Mouse (Mus musculus) lung, postnatal 0 days (tissue): ENCODE data around the gene Ccdc125. TPM values are rescaled to one million over a fixed set of nuclear protein-coding genes. Genes with fewer than 3 reads are reported as not detected.
A peak's percentile ranks its signal among the peaks of the same experiment; 100 is the strongest.

ENCODE experiments used
- ATAC-seq: fragments of 200-750 bp; cut with Nextera tagmentation; 2 replicates; pipeline ENCODE4 v1.8.0; 2017; ENCODE audit warnings: moderate library complexity
- DNase-seq: peaks from one replicate; pipeline ENCODE4 v3.0.0-alpha.2; 2016; ENCODE audit warnings: low spot score
- H3K27ac ChIP-seq: fragments of 300-500 bp; sonication (generic); 2 replicates; pipeline ENCODE4 v1.5.1; 2014; ENCODE audit warnings: antibody characterized with exemption, mild to moderate bottlenecking, low read length, mixed read lengths
- H3K27me3 ChIP-seq: fragments of 300-500 bp; sonication (generic); replicated peaks from 2 replicates; pipeline ENCODE4 v1.6.1; 2014; ENCODE audit warnings: low read length, mixed read lengths; ENCODE audit not compliant: insufficient read depth
- H3K36me3 ChIP-seq: fragments of 300-500 bp; sonication (generic); 2 replicates; pipeline ENCODE4 v1.6.1; 2014; ENCODE audit warnings: low read length, mixed read lengths; ENCODE audit not compliant: insufficient read depth
- H3K4me1 ChIP-seq: fragments of 300-500 bp; sonication (generic); 2 replicates; pipeline ENCODE4 v1.6.1; 2014; ENCODE audit warnings: antibody characterized with exemption, low read depth, low read length, mixed read lengths; ENCODE audit not compliant: insufficient read depth
- H3K4me2 ChIP-seq: fragments of 300-500 bp; sonication (generic); replicated peaks from 2 replicates; pipeline ENCODE4 v1.6.1; 2014; ENCODE audit warnings: low read depth, mild to moderate bottlenecking, low read length, moderate library complexity, mixed read lengths
- H3K4me3 ChIP-seq: fragments of 300-500 bp; sonication (generic); 2 replicates; pipeline ENCODE4 v1.5.1; 2014; ENCODE audit warnings: low read depth, low read length
- H3K9ac ChIP-seq: fragments of 300-500 bp; sonication (generic); replicated peaks from 2 replicates; pipeline ENCODE4 v1.6.1; 2014; ENCODE audit warnings: low read depth, mild to moderate bottlenecking
- H3K9me3 ChIP-seq: fragments of 300-500 bp; sonication (generic); 2 replicates; pipeline ENCODE4 v1.6.1; 2016; ENCODE audit warnings: low read length, mixed read lengths
- CTCF ChIP-seq: IDR thresholded peaks from 2 replicates; pipeline ENCODE4 v1.5.1; 2016; ENCODE audit warnings: antibody characterized with exemption, mild to moderate bottlenecking
- EP300 ChIP-seq: IDR thresholded peaks from 2 replicates; pipeline ENCODE4 v1.6.1; 2016; ENCODE audit warnings: antibody characterized with exemption, mild to moderate bottlenecking, control low read depth
- WGBS: fragments of 180-500 bp; shearing (Covaris S2); extraction: QIAGEN DNeasy Blood & Tissue Kit; methylation state at CpG from one replicate; pipeline ENCODE4 v1.1.7; 2014; 5-methylcytosine and 5-hydroxymethylcytosine counted together
- polyA plus RNA-seq: library from polyadenylated mRNA; unstranded; fragments of >200 nt; fragmentation: Nextera tagmentation; extraction: Ambion mirVana; gene quantifications from 2 replicates; pipeline ENCODE4 v1.2.1, GENCODE M21; 2015

Ccdc125 gene
- polyA plus RNA-seq, 1 experiment from 2014 or later = 7.1 TPM

DNA sequence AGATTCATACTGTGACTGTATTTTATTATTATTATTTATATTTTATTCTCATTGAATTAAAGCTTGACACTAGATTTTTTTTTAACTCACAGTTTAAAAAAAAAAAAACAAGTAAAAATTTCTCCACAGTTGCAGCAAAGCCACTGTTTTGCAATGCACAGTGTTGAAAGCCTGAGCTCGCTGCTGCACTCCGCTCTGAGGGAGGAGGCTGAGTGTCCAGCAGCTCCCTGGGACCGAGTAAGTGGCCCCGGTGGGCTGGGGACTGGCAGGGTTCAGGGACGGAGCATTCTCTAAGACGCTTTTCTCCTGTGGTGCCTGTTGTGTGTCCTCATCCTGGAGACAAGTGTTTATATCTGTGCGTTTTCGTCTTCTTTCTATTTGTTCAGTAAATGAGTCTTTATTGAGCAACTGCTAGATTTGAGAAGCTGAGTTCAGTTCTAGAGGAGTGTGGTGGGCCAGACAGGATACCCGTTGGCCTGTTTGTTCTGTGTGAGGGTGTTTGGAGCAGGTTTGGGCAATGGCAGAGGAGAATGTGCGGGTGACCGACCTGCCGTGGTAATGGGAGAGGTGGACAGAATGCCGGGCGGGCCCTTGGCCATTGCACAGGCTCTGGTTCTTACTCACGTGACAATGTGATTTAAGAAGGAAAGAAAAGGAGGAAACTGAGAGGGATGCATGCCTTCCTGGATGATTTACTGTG is 6.6 kb downstream of the Ccdc125 start:
- no peaks in the 10 kb centered on the region for H3K36me3 ChIP-seq
- no peak overlapping the region for H3K4me3 ChIP-seq
- H3K4me1 ChIP-seq = 0 out of 2 replicates have a peak, but pooled peaks cover under 1% of the 10 kb centered on the region
- DNase-seq (peak; percentile 36), ATAC-seq (peak; percentile 59; the same call in 1 of the 2 replicates)
- TF ChIP-seq CTCF = no peak
- 0 out of 2 replicates have a peak overlapping the region, but pooled peaks have one; percentile 14 for H3K27ac ChIP-seq
- no peaks in the 10 kb centered on the region for H3K27me3 ChIP-seq
- H3K9me3 ChIP-seq = no peaks in the 10 kb centered on the region
- no peak overlapping the region for H3K9ac ChIP-seq
- H3K4me2 ChIP-seq = no peak overlapping the region
- 62% methylated on average over 15 of the region's 15 CpGs for WGBS

DNA sequence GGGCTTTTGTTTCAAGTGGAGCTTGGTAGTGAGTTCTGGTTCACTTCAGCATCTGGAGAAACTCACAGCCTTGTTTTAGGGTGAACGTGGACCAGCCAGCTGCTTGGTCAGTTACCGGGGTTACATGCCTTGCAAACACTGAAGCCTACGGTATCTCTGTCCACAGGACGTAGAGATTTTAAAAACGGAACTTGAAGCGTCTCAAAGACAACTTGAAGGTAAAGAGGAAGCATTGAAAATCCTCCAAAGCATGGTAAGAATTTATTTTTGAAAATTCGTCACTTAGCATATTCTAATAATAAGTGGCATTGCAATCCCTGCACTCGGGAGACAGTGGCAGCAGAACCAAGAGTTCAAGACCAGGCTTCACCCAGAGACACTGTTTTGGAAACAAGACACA is 12.1 kb downstream of the Ccdc125 start:
- no peak for ATAC-seq
- Histone ChIP-seq H3K9ac (no peak overlapping the region), H3K4me3 (no peak overlapping the region), H3K27me3 (no peaks in the 10 kb centered on the region), H3K4me2 (no peak overlapping the region), H3K4me1 (no peaks in the 10 kb centered on the region), H3K27ac (no peak overlapping the region), H3K36me3 (no peaks in the 10 kb centered on the region), H3K9me3 (no peaks in the 10 kb centered on the region)
- 84% methylated on average over 8 of the region's 8 CpGs for WGBS
- DNase-seq = no peak
- TF ChIP-seq CTCF = no peak
- no peak for TF ChIP-seq EP300

DNA sequence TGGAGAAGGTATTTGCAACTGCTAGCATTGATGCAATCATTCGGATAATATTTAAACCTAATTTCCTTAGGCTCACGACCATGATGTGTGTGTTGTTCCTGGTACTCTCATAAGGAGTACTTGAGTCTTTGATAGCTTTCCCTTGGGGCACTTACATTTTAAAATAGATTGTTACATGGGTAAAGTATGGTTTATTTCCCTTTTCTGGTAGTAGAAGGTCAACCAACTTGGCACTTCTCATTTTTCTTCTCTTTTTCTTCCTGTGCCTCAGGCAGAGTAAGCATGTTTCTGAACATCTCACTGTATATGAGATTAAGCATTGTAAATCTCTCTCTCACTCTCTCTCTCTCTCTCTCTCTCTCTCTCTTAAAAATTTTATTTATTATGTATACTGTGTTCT is 13.3 kb downstream of the Ccdc125 start:
- 55% methylated on average over 2 of the region's 2 CpGs for WGBS
- no peaks in the 10 kb centered on the region for H3K27me3 ChIP-seq
- TF ChIP-seq EP300 (no peak), CTCF (no peak)

DNA sequence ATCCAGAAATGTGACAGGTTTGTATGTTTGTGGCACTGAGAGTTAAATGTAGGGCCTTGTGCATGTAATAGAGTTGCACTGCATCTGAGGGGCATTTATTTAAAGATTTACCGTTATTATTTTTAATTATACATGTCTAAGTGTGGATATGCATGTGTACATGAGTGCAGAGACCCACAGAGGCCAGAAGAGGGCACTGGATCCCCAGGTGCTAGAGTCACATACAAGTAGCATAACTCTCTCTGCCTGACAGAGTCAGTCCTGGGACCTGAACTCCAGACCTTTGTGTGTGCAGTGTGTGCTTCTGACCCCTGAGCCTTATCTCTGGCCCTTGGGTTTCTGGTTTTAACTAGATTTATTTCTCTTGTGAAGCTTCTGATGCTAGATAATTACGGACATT is 14.8 kb downstream of the Ccdc125 start:
- Histone ChIP-seq H3K4me3 (no peak overlapping the region), H3K9me3 (no peaks in the 10 kb centered on the region), H3K9ac (no peak overlapping the region), H3K36me3 (no peaks in the 10 kb centered on the region), H3K27ac (no peak overlapping the region), H3K4me1 (no peaks in the 10 kb centered on the region), H3K27me3 (no peaks in the 10 kb centered on the region), H3K4me2 (no peak overlapping the region)
- DNase-seq = no peak
- no peak for TF ChIP-seq EP300
- TF ChIP-seq CTCF = peak; percentile 51
- 78% methylated on average over 2 of the region's 2 CpGs for WGBS
- no peak; the same call in 1 of the 2 replicates for ATAC-seq

More for the DNA sequence above, 13.3 kb downstream of the Ccdc125 start:
- Histone ChIP-seq H3K9me3 (no peaks in the 10 kb centered on the region), H3K36me3 (no peaks in the 10 kb centered on the region), H3K27ac (no peak overlapping the region), H3K4me3 (no peak overlapping the region), H3K9ac (no peak overlapping the region), H3K4me1 (no peaks in the 10 kb centered on the region), H3K4me2 (no peak overlapping the region)
- peak; percentile 35 for ATAC-seq
- peak; percentile 23 for DNase-seq

DNA sequence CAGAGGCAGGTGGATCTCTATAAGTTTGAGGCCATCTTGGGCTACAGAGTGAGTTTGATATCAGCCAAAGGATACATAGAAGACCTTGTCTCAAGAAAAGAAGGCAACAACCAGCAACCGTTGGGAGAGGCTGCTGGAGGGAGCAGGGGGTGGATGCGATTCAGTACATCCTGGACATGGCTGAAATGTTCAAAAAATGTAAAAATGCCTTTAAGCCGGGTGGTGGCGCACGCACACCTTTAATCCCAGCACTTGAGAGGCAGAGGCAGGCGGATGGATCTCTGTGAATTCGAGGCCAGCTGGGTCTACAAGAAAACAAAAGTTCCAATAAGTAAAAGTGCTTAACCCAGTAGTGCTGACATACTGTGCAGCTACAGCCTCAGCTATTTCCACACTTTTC is 18.0 kb downstream of the Ccdc125 start:
- Histone ChIP-seq H3K27me3 (no peaks in the 10 kb centered on the region), H3K9me3 (no peaks in the 10 kb centered on the region), H3K9ac (no peak overlapping the region), H3K36me3 (no peaks in the 10 kb centered on the region), H3K4me3 (no peak overlapping the region), H3K4me2 (no peak overlapping the region), H3K27ac (no peak overlapping the region), H3K4me1 (no peaks in the 10 kb centered on the region)
- TF ChIP-seq EP300 = no peak
- no peak for TF ChIP-seq CTCF
- 69% methylated on average over 7 of the region's 7 CpGs for WGBS
- DNase-seq (no peak), ATAC-seq (no peak)

DNA sequence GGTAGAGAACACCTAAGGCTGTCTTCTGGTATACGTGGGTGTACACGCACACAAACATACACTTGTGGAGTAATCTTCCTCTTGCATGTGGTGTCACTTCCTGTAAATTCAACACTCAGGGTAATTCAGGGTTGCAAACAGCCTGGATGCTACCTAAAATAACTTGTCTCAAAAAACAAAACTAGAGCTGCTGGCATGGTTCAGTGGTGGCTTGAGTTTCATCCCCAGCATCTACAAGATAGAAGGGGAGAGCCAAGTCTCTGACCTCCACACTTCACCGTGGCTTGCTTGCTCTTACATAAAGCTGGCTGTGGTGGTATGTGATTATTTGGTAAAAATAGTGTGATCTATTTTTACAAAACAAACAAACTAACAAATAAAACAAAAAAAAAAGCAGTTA is 28.0 kb downstream of the Ccdc125 start:
- H3K36me3 ChIP-seq = peaks cover 23% of the 10 kb centered on the region; the same call in 1 of the 2 replicates
- no peak for ATAC-seq

More for the DNA sequence above, 28.0 kb downstream of the Ccdc125 start:
- Histone ChIP-seq H3K4me2 (no peak overlapping the region), H3K4me1 (no peaks in the 10 kb centered on the region), H3K27me3 (no peaks in the 10 kb centered on the region), H3K27ac (no peak overlapping the region), H3K4me3 (no peak overlapping the region), H3K9me3 (no peaks in the 10 kb centered on the region), H3K9ac (no peak overlapping the region)
- DNase-seq = no peak
- no peak for TF ChIP-seq CTCF
- TF ChIP-seq EP300 = no peak
- WGBS = 90% methylated on average over 3 of the region's 3 CpGs
